8 mouse cellular contexts compared by ENCODE assay signal in the genomic region with DNA sequence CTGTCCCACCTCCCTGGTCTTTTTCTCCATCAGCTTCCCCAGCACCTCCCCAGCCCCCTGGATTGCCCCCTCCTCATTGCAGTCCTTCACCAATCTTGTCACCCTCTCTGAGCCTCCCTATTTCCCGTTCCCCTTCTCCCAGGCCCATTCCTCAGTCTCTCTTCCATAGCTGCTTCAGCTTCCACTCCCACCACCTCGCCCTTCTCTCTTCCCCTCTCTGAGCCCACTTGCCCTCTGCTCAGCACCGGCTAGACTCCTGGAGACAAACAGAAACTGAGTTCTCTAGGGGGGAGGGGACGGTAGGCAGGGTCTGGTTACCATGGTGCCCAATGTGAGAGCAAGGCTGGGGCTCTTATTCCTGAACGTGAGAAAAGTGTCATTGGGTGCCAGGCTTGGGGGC. TPM values are rescaled to one million over a fixed set of nuclear protein-coding genes. Genes with fewer than 3 reads are reported as not detected.
DNase-seq lines count a peak whose midpoint lies in the region; ATAC-seq and TF ChIP-seq lines count a peak whose summit lies in the region.

No protein-coding gene starts in this region.

- H3K4me2 ChIP-seq in lung, embryonic 14.5 days = peak overlapping the region; percentile 84
- H3K4me2 ChIP-seq in hindbrain, postnatal 0 days (ENCODE audit: low read depth, low read length) = peak overlapping the region; percentile 73
- H3K4me2 ChIP-seq in neural tube, embryonic 12.5 days (replicated peaks) = peak overlapping the region; percentile 79

- peak; percentile 55 for DNase-seq in lung, embryonic 14.5 days
- DNase-seq in lung, postnatal 4 days = no peak
- peak; percentile 71 for DNase-seq in embryo, embryonic 9.5 days (ENCODE audit: extremely low spot score)
- peak; percentile 58 for DNase-seq in hindbrain, postnatal 0 days (ENCODE audit: low spot score)
- no peak for DNase-seq in urinary bladder, adult 2 months (ENCODE audit: low spot score)
- DNase-seq in adrenal gland, adult 18-20 months (ENCODE audit: low spot score in 2 of 2) = no peak
- no peak for DNase-seq in lung, adult 18-20 months

- peak overlapping the region; percentile 55 for H3K4me3 ChIP-seq in lung, embryonic 14.5 days (ENCODE audit: low read depth, low read length)
- peak overlapping the region; percentile 51 for H3K4me3 ChIP-seq in hindbrain, postnatal 0 days (ENCODE audit: low read length)
- H3K4me3 ChIP-seq in neural tube, embryonic 12.5 days = peak overlapping the region; percentile 50

- peak overlapping the region; percentile 79 for H3K27ac ChIP-seq in lung, embryonic 14.5 days (ENCODE audit: low read depth)
- H3K27ac ChIP-seq in hindbrain, postnatal 0 days = peak overlapping the region; percentile 71
- peak overlapping the region; percentile 34; the same call in 1 of the 2 replicates for H3K27ac ChIP-seq in neural tube, embryonic 12.5 days

- TF ChIP-seq CTCF in lung, embryonic 14.5 days (IDR thresholded peaks at IDR 0.05; ENCODE audit: low read depth) = no peak
- TF ChIP-seq CTCF in hindbrain, postnatal 0 days (IDR thresholded peaks at IDR 0.05; ENCODE audit: low read depth) = no peak

- peak; percentile 12; the same call in 1 of the 2 replicates for ATAC-seq in lung, embryonic 14.5 days (ENCODE audit: insufficient read depth)
- peak; percentile 46 for ATAC-seq in hindbrain, postnatal 0 days
- peak; percentile 39 for ATAC-seq in neural tube, embryonic 12.5 days (ENCODE audit: low FRiP score, low read depth)

- H3K9me3 ChIP-seq in lung, embryonic 14.5 days (ENCODE audit: low read depth, low read length) = no peaks in the 10 kb centered on the region
- H3K9me3 ChIP-seq in hindbrain, postnatal 0 days (ENCODE audit: low read length) = no peaks in the 10 kb centered on the region
- no peaks in the 10 kb centered on the region for H3K9me3 ChIP-seq in neural tube, embryonic 12.5 days

- no peaks in the 10 kb centered on the region for H3K27me3 ChIP-seq in lung, embryonic 14.5 days (ENCODE audit: insufficient read depth, low read length)
- no peaks in the 10 kb centered on the region for H3K27me3 ChIP-seq in hindbrain, postnatal 0 days (ENCODE audit: insufficient read depth, low read length)
- no peaks in the 10 kb centered on the region for H3K27me3 ChIP-seq in neural tube, embryonic 12.5 days (replicated peaks)

- no peaks in the 10 kb centered on the region for H3K36me3 ChIP-seq in lung, embryonic 14.5 days (ENCODE audit: insufficient read depth)
- no peaks in the 10 kb centered on the region for H3K36me3 ChIP-seq in hindbrain, postnatal 0 days (ENCODE audit: insufficient read depth, low read length)
- H3K36me3 ChIP-seq in neural tube, embryonic 12.5 days = no peaks in the 10 kb centered on the region

- 0% methylated on average over 5 of the region's 5 CpGs for WGBS in lung, embryonic 14.5 days
- whole genome bisulfite sequencing in hindbrain, postnatal 0 days = 1% methylated on average over 5 of the region's 5 CpGs
- 0% methylated on average over 5 of the region's 5 CpGs for WGBS in neural tube, embryonic 12.5 days

- H3K4me1 ChIP-seq in lung, embryonic 14.5 days (ENCODE audit: insufficient read depth) = peaks cover 7% of the 10 kb centered on the region; the same call in 1 of the 2 replicates
- H3K4me1 ChIP-seq in hindbrain, postnatal 0 days (ENCODE audit: insufficient read depth, low read length) = no peaks in the 10 kb centered on the region
- H3K4me1 ChIP-seq in neural tube, embryonic 12.5 days = peaks cover 7% of the 10 kb centered on the region

- H3K9ac ChIP-seq in lung, embryonic 14.5 days = peak overlapping the region; percentile 63
- H3K9ac ChIP-seq in hindbrain, postnatal 0 days (replicated peaks; ENCODE audit: low read length) = peak overlapping the region; percentile 58
- H3K9ac ChIP-seq in neural tube, embryonic 12.5 days = peak overlapping the region; percentile 65

RNA-seq across cellular contexts. Expression of a gene that starts 9.1 kb away (rescaled TPM):
- polyA plus RNA-seq in lung, embryonic 14.5 days (2014; fragmentation: Nextera tagmentation; extraction: Ambion mirVana) = 2.0 and 2.9 TPM in 2 replicates
- 130 and 154 TPM in 2 replicates for total RNA-seq in hindbrain, postnatal 0 days (2014; rRNA removed)
- 73.7 and 79.2 TPM in 2 replicates for polyA plus RNA-seq in hindbrain, postnatal 0 days (2015; fragmentation: Nextera tagmentation; extraction: Ambion mirVana)
- polyA plus RNA-seq in neural tube, embryonic 12.5 days (2016; fragmentation: Nextera tagmentation; extraction: Ambion mirVana) = 10.0 and 10.2 TPM in 2 replicates
- 4.1 and 4.3 TPM in 2 replicates for polyA plus RNA-seq in urinary bladder, adult 2 months (2012; rRNA removed)
- 1 to 10 TPM; 4.7 to 6.9 TPM for total RNA-seq in adrenal gland, adult 18-20 months (2021)

RNA-seq across cellular contexts. Expression of a gene that starts 10.9 kb away (rescaled TPM):
- 0.71 and 1.2 TPM in 2 replicates for polyA plus RNA-seq in lung, embryonic 14.5 days (2014; fragmentation: Nextera tagmentation; extraction: Ambion mirVana)
- 1.4 and 2.3 TPM in 2 replicates for total RNA-seq in hindbrain, postnatal 0 days (2014; rRNA removed)
- polyA plus RNA-seq in hindbrain, postnatal 0 days (2015; fragmentation: Nextera tagmentation; extraction: Ambion mirVana) = 3.3 and 3.6 TPM in 2 replicates
- 1.0 and 1.1 TPM in 2 replicates for polyA plus RNA-seq in neural tube, embryonic 12.5 days (2016; fragmentation: Nextera tagmentation; extraction: Ambion mirVana)
- polyA plus RNA-seq in urinary bladder, adult 2 months (2012; rRNA removed) = 1.4 and 1.5 TPM in 2 replicates
- total RNA-seq in adrenal gland, adult 18-20 months (2021) = 1 to 10 TPM in 1 of 2 experiments, under 1 TPM in 1; 0.86 to 1.0 TPM

RNA-seq across cellular contexts. Expression of a gene that starts 54.1 kb away (rescaled TPM):
- 1.5 TPM in 2 replicates for polyA plus RNA-seq in lung, embryonic 14.5 days (2014; fragmentation: Nextera tagmentation; extraction: Ambion mirVana)
- 562 and 663 TPM in 2 replicates for total RNA-seq in hindbrain, postnatal 0 days (2014; rRNA removed)
- 19.6 and 22.7 TPM in 2 replicates for polyA plus RNA-seq in hindbrain, postnatal 0 days (2015; fragmentation: Nextera tagmentation; extraction: Ambion mirVana)
- 10.4 and 12.6 TPM in 2 replicates for polyA plus RNA-seq in neural tube, embryonic 12.5 days (2016; fragmentation: Nextera tagmentation; extraction: Ambion mirVana)
- 1.7 and 2.3 TPM in 2 replicates for polyA plus RNA-seq in urinary bladder, adult 2 months (2012; rRNA removed)
- 1 to 10 TPM; 5.0 to 7.3 TPM for total RNA-seq in adrenal gland, adult 18-20 months (2021)

Comparison
In these comparisons a context has a peak if more than half of its experiments do, and no peak if none do; other contexts are left out.
1. DNase-seq: peak in lung, embryonic 14.5 days (single experiment), embryo, embryonic 9.5 days (single experiment) and hindbrain, postnatal 0 days (single experiment); none in lung, postnatal 4 days (0 of 2), urinary bladder, adult 2 months (single experiment), adrenal gland, adult 18-20 months (0 of 2) and lung, adult 18-20 months (0 of 2).
2. Peak in every context shown above with its lines, with median percentiles within 50 percentile points of each other: ATAC-seq, H3K27ac ChIP-seq, H3K4me2 ChIP-seq, H3K4me3 ChIP-seq and H3K9ac ChIP-seq.